Mouse (Mus musculus): ENCODE results near the gene Mex3a.
A peak's percentile ranks its signal among the peaks of the same experiment; 100 is the strongest.

The Mex3a gene

GRCm38 (mm10) chr3:88532299-88532674 is at the start of gene Mex3a:
Gene Mex3a, plus strand, starts transcription at chr3:88532395.
- no peak for DNase-seq (ENCODE audit: low spot score in 2 of 2)

GRCm38 (mm10) chr3:88483141-88483540 is 49.1 kb upstream of the Mex3a start:
- DNase-seq (ENCODE audit: low spot score in 2 of 2) = no peak

- DNase-seq (ENCODE audit: low spot score in 2 of 2) = peak; percentile 79 to 87
Observed at GRCm38 (mm10) chr3:88483621-88484020, 48.6 kb upstream of the Mex3a start.

- DNase-seq (ENCODE audit: low spot score in 2 of 2) = no peak
Observed at GRCm38 (mm10) chr3:88484597-88485316, 47.4 kb upstream of the Mex3a start.

GRCm38 (mm10) chr3:88486043-88486442 is 46.2 kb upstream of the Mex3a start:
- no peak for DNase-seq (ENCODE audit: low spot score in 2 of 2)

- no peak for DNase-seq (ENCODE audit: low spot score in 2 of 2)
Observed at GRCm38 (mm10) chr3:88486887-88487286, 45.3 kb upstream of the Mex3a start.

- DNase-seq (ENCODE audit: low spot score in 2 of 2) = no peak
Observed at GRCm38 (mm10) chr3:88487396-88487795, 44.8 kb upstream of the Mex3a start.

GRCm38 (mm10) chr3:88493706-88494582 is 38.3 kb upstream of the Mex3a start:
- DNase-seq (ENCODE audit: low spot score in 2 of 2) = peak in 1 of 2 experiments; percentile 55

GRCm38 (mm10) chr3:88494836-88495628 is 37.2 kb upstream of the Mex3a start:
- DNase-seq (ENCODE audit: low spot score in 2 of 2) = peak; percentile 59 to 69

- DNase-seq (ENCODE audit: low spot score in 2 of 2) = no peak
Observed at GRCm38 (mm10) chr3:88495741-88496415, 36.3 kb upstream of the Mex3a start.

GRCm38 (mm10) chr3:88499580-88499979 is 32.6 kb upstream of the Mex3a start:
- DNase-seq (ENCODE audit: low spot score in 2 of 2) = no peak

GRCm38 (mm10) chr3:88500087-88500486 is 32.1 kb upstream of the Mex3a start:
- DNase-seq (ENCODE audit: low spot score in 2 of 2) = no peak

- no peak for DNase-seq (ENCODE audit: low spot score in 2 of 2)
Observed at GRCm38 (mm10) chr3:88500655-88501365, 31.4 kb upstream of the Mex3a start.

GRCm38 (mm10) chr3:88501366-88502030 is 30.7 kb upstream of the Mex3a start:
- DNase-seq (ENCODE audit: low spot score in 2 of 2) = no peak

GRCm38 (mm10) chr3:88502031-88502571 is 30.1 kb upstream of the Mex3a start:
- peak; percentile 53 to 58 for DNase-seq (ENCODE audit: low spot score in 2 of 2)

- DNase-seq (ENCODE audit: low spot score in 2 of 2) = peak; percentile 82 to 86
Observed at GRCm38 (mm10) chr3:88502641-88503504, 29.3 kb upstream of the Mex3a start.

- no peak for DNase-seq (ENCODE audit: low spot score in 2 of 2)
Observed at GRCm38 (mm10) chr3:88503505-88503863, 28.7 kb upstream of the Mex3a start.

- DNase-seq (ENCODE audit: low spot score in 2 of 2) = no peak
Observed at GRCm38 (mm10) chr3:88503881-88504746, 28.1 kb upstream of the Mex3a start.

Data from spleen, postnatal 10 days (tissue).